Mouse (Mus musculus) CH12F3 (cell line): ENCODE measurements around the gene Prr11.
"Not testable (repeated sequence)": the region's sequence is repeated elsewhere in the genome, so short reads cannot be mapped to it uniquely, and the experiment has no call there.

ENCODE experiments used
- in situ Hi-C: fragments of 300-500 bp; cut with MboI; formaldehyde crosslinking; loops from 2 replicates; pipeline ENCODE4 v1.14.3; 2020; ENCODE audit warnings: low sequenced_read_pairs

The Prr11 gene

DNA sequence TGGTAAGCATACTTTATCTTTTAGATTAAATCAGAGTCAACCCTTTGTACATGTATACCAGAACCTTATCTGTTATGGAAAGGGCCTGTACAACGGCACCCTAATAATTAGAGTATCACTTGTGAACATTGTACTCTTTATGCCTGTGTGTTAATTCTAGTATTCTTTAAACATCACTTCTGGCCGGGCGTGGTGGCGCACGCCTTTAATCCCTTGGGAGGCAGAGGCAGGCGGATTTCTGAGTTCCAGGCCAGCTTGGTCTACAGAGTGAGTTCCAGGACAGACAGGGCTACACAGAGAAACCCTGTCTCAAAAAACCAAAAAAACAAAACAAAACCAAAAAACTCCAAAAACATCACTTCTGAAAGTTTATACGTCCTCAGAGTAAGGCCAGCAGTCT lies 59.6 kb downstream of the Prr11 start:
- in situ Hi-C loops: not testable (repeated sequence)

DNA sequence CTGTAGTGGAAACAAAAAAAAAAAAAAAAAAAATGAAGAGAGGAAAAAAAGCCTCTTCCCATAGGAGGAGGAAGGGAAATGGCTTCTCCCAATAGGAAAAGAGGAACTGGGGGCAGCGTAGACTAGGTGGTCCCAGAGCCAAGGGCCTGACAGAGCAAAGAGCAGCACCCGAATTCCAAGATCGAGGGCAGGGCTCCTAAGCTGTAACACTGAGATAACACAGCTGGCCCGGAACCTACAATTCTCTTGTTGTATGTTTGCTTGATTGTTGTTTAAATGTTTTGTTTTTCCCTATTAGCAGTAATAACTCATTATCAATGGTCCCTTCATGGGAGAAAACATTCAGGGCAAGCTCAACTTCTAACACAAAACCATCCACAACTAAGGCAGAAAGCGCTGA lies 61.5 kb downstream of the Prr11 start:
- in situ Hi-C loops: no loop called here

DNA sequence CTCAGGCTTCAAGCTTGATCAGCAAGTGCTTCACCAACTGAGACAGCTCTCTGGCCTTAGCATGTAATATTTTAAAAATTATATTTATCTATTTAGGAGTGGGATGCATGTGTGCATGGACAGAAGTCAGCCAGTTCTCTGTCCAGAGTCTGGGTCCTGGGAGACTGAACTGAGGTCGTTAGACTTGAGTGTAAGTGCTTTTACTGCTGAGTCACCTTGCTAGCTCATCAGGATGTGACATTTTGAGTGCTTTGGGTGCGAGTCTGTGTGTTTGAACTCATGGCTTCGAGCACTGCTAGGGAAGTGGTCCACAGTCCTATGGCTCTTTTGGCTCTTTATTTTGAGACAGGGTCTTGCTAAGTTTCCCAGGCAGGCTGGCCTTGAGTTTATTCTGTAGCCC lies 65.5 kb downstream of the Prr11 start:
- in situ Hi-C loops: no loop called here

DNA sequence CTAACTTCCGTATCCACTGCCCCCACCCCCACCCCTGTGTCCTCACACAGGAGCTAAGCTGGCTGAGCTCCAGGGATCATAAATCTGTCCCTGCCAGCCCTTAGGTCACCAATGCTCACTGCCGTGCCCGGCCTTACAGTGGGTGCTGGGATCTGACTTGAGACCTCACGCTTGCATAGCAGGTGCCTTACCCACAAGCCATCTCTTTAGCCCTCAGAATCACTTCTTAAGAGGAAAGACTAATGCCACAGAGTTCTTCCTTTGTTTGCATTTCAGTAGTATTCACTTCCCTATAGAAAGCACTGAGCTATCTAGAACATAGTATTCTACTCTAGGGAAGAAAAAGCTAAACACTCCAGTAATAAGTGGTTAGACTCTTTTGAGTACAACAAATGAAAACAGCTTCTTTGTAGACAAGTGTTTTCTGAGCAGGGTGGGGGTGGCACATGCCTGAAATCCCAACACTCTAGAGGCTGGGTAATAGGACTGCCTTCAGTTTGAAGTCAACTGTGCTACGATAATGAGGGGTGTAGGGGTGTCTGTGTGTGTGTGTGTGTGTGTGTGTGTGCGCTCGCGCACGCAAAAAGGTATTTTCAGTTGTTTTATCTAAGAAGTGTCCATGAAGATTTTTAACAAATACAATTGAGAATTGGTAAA lies 69.1 kb downstream of the Prr11 start:
- in situ Hi-C loops: no loop called here
